Mouse (Mus musculus): ENCODE results near the gene Fmnl3. TPM values are rescaled to one million over a fixed set of nuclear protein-coding genes. Genes with fewer than 3 reads are reported as not detected.

The Fmnl3 gene
- total and polyA plus RNA-seq, 3 experiments: 0.04 to 0.06 TPM; not detected in 1

GRCm38 (mm10) chr15:99338916-99339315 lies 31.4 kb downstream of the Fmnl3 start:
- H3K9ac ChIP-seq (ENCODE audit: control insufficient read depth, low read depth, low read length, poor library complexity, severe bottlenecking): no peak overlapping the region
- no peak overlapping the region for H3K27ac ChIP-seq (ENCODE audit: control insufficient read depth, low read depth, low read length)
- no peak overlapping the region for H3K4me3 ChIP-seq (ENCODE audit: control insufficient read depth in 1 of 2, insufficient read depth in 1 of 2, low read depth in 2 of 2, low read length in 2 of 2)
- no peaks in the 10 kb centered on the region; a peak in 1 of 4 replicates for H3K36me3 ChIP-seq (ENCODE audit: control insufficient read depth in 1 of 2, insufficient read depth in 2 of 2, low read length in 2 of 2)
- H3K79me2 ChIP-seq (ENCODE audit: control insufficient read depth, insufficient read depth, low read length, poor library complexity): no peaks in the 10 kb centered on the region
- TF ChIP-seq ZNF384 (IDR thresholded peaks at IDR 0.05; ENCODE audit: low read depth, low read length) (no peak), SMC3 (IDR thresholded peaks at IDR 0.05; ENCODE audit: low read depth, low read length) (no peak), HCFC1 (IDR thresholded peaks at IDR 0.05; ENCODE audit: low read depth, low read length) (no peak)
- peaks cover 4 to 11% of the 10 kb centered on the region in 2 experiments; a peak in 3 of 4 replicates for H3K4me1 ChIP-seq (ENCODE audit: control insufficient read depth in 1 of 2, insufficient read depth in 2 of 2, low read length in 2 of 2)
- H3K27me3 ChIP-seq (ENCODE audit: control insufficient read depth in 1 of 2, insufficient read depth in 2 of 2, low read length in 2 of 2): peaks cover 0 to 4% of the 10 kb centered on the region in 2 experiments; a peak in 3 of 4 replicates
- no peaks in the 10 kb centered on the region for H3K9me3 ChIP-seq (replicated peaks; ENCODE audit: insufficient read depth, low read length)
- DNase-seq (ENCODE audit: low read depth, low spot score): no peak

- no peaks in the 10 kb centered on the region for H3K9me3 ChIP-seq (replicated peaks; ENCODE audit: insufficient read depth, low read length)
- TF ChIP-seq POLR2A (IDR thresholded peaks at IDR 0.05; ENCODE audit: control insufficient read depth in 1 of 2, insufficient read depth in 1 of 2, low read depth in 1 of 2, low read length in 2 of 2, poor library complexity in 1 of 2): no peak
- H3K79me2 ChIP-seq (ENCODE audit: control insufficient read depth, insufficient read depth, low read length, poor library complexity): no peaks in the 10 kb centered on the region
- H3K27ac ChIP-seq (ENCODE audit: control insufficient read depth, low read depth, low read length): no peak overlapping the region
- peaks cover 8 to 32% of the 10 kb centered on the region in 2 experiments for H3K4me1 ChIP-seq (ENCODE audit: control insufficient read depth in 1 of 2, insufficient read depth in 2 of 2, low read length in 2 of 2)
- H3K36me3 ChIP-seq (ENCODE audit: control insufficient read depth in 1 of 2, insufficient read depth in 2 of 2, low read length in 2 of 2): peaks cover 0 to 19% of the 10 kb centered on the region in 2 experiments; a peak in 2 of 4 replicates
- H3K4me3 ChIP-seq (ENCODE audit: control insufficient read depth in 1 of 2, insufficient read depth in 1 of 2, low read depth in 2 of 2, low read length in 2 of 2): no peak overlapping the region
- H3K9ac ChIP-seq (ENCODE audit: control insufficient read depth, low read depth, low read length, poor library complexity, severe bottlenecking): no peak overlapping the region
- H3K27me3 ChIP-seq (ENCODE audit: control insufficient read depth in 1 of 2, insufficient read depth in 2 of 2, low read length in 2 of 2): peaks cover 0 to 1% of the 10 kb centered on the region in 2 experiments; a peak in 1 of 4 replicates
- no peak for DNase-seq (ENCODE audit: low read depth, low spot score)
These were observed 34.4 kb downstream of the Fmnl3 start for GRCm38 (mm10) chr15:99335801-99336320.

- peaks cover 0 to 1% of the 10 kb centered on the region in 2 experiments; a peak in 1 of 4 replicates for H3K27me3 ChIP-seq (ENCODE audit: control insufficient read depth in 1 of 2, insufficient read depth in 2 of 2, low read length in 2 of 2)
- no peak for TF ChIP-seq MYC (IDR thresholded peaks at IDR 0.05; ENCODE audit: low read depth, low read length)
- TF ChIP-seq CHD2 (IDR thresholded peaks at IDR 0.05; ENCODE audit: low read length): no peak
- no peak for TF ChIP-seq GABPA (IDR thresholded peaks at IDR 0.05; ENCODE audit: low read depth, low read length)
- no peak for TF ChIP-seq MEF2A (IDR thresholded peaks at IDR 0.05; ENCODE audit: extremely low read depth, insufficient replicate concordance, low read depth, low read length, poor library complexity, severe bottlenecking)
- TF ChIP-seq MXI1 (IDR thresholded peaks at IDR 0.05; ENCODE audit: low read depth, low read length): no peak
- TF ChIP-seq MYB (IDR thresholded peaks at IDR 0.05; ENCODE audit: low read depth, low read length): no peak
- no peak for TF ChIP-seq UBTF (IDR thresholded peaks at IDR 0.05; ENCODE audit: borderline replicate concordance, insufficient read depth, low read depth, low read length)
- no peak for TF ChIP-seq MAZ (IDR thresholded peaks at IDR 0.05; ENCODE audit: low read depth, low read length)
- TF ChIP-seq CHD1 (IDR thresholded peaks at IDR 0.05; ENCODE audit: low read depth, low read length): no peak
- TF ChIP-seq TAL1 (IDR thresholded peaks at IDR 0.05; ENCODE audit: low read length): no peak
- TF ChIP-seq POLR2A (IDR thresholded peaks at IDR 0.05; ENCODE audit: control insufficient read depth in 1 of 2, insufficient read depth in 1 of 2, low read depth in 1 of 2, low read length in 2 of 2, poor library complexity in 1 of 2): no peak
- no peak for TF ChIP-seq TBP (IDR thresholded peaks at IDR 0.05; ENCODE audit: low read depth, low read length)
- no peak for TF ChIP-seq NRF1 (IDR thresholded peaks at IDR 0.05; ENCODE audit: insufficient read depth, low read depth, low read length, poor library complexity, severe bottlenecking)
- TF ChIP-seq BHLHE40 (IDR thresholded peaks at IDR 0.05; ENCODE audit: borderline replicate concordance, low read depth, low read length): no peak
- H3K27ac ChIP-seq (ENCODE audit: control insufficient read depth, low read depth, low read length): no peak overlapping the region
- H3K4me3 ChIP-seq (ENCODE audit: control insufficient read depth in 1 of 2, insufficient read depth in 1 of 2, low read depth in 2 of 2, low read length in 2 of 2): no peak overlapping the region
- no peaks in the 10 kb centered on the region for H3K79me2 ChIP-seq (ENCODE audit: control insufficient read depth, insufficient read depth, low read length, poor library complexity)
- peaks cover 9 to 35% of the 10 kb centered on the region in 2 experiments for H3K4me1 ChIP-seq (ENCODE audit: control insufficient read depth in 1 of 2, insufficient read depth in 2 of 2, low read length in 2 of 2)
- peaks cover 0 to 25% of the 10 kb centered on the region in 2 experiments; a peak in 2 of 4 replicates for H3K36me3 ChIP-seq (ENCODE audit: control insufficient read depth in 1 of 2, insufficient read depth in 2 of 2, low read length in 2 of 2)
- no peak for DNase-seq (ENCODE audit: low read depth, low spot score)
- no peaks in the 10 kb centered on the region for H3K9me3 ChIP-seq (replicated peaks; ENCODE audit: insufficient read depth, low read length)
- no peak overlapping the region for H3K9ac ChIP-seq (ENCODE audit: control insufficient read depth, low read depth, low read length, poor library complexity, severe bottlenecking)
These were observed 35.8 kb downstream of the Fmnl3 start for GRCm38 (mm10) chr15:99334500-99334899.
